Mouse (Mus musculus) layer of hippocampus, postnatal 10 days (tissue): ENCODE data around the gene Rnf123. TPM values are rescaled to one million over a fixed set of nuclear protein-coding genes. Genes with fewer than 3 reads are reported as not detected.

Experiments
- DNase-seq, 2 experiments: peaks; one replicate each; pipeline ENCODE4 v3.0.0; 2021; ENCODE audit warnings: low spot score in 2 of 2
- long read RNA-seq: library from polyadenylated mRNA; stranded (forward); transcript quantifications from one replicate; pipeline ENCODE4 v2.0.0, GENCODE M21; 2023
- total RNA-seq, 2 experiments: library from RNA; stranded (reverse); gene quantifications; 2 replicates each; pipeline ENCODE4 v1.2.3; 2021

The Rnf123 gene
- 10 to 100 TPM; 82.4 to 90.0 TPM for total RNA-seq
- long read RNA-seq, full-length matches to known transcripts: 11 of 34 reads
- long read RNA-seq, partial matches to known transcripts: 10 of 34 reads
- long read RNA-seq, other reads (novel, unspliced or antisense): 13 of 34 reads

- DNase-seq: no peak
Measured at GRCm38 (mm10) chr9:108082988-108083431, at the start of gene Rnf123. Rnf123 (minus strand) TSS chr9:108083346.

GRCm38 (mm10) chr9:108132373-108132772 lies 49.2 kb upstream of the Rnf123 start:
- DNase-seq: no peak

- no peak for DNase-seq
Measured at GRCm38 (mm10) chr9:108131502-108131901, 48.4 kb upstream of the Rnf123 start.

- DNase-seq: no peak
Measured at GRCm38 (mm10) chr9:108129042-108129948, 46.1 kb upstream of the Rnf123 start.

GRCm38 (mm10) chr9:108128248-108128647 lies 45.1 kb upstream of the Rnf123 start:
- DNase-seq: no peak

- no peak for DNase-seq
Measured at GRCm38 (mm10) chr9:108126436-108127180, 43.5 kb upstream of the Rnf123 start.

GRCm38 (mm10) chr9:108125731-108126130 lies 42.6 kb upstream of the Rnf123 start:
- DNase-seq: no peak

GRCm38 (mm10) chr9:108123916-108124315 lies 40.8 kb upstream of the Rnf123 start:
- no peak for DNase-seq

GRCm38 (mm10) chr9:108121170-108121969 lies 38.2 kb upstream of the Rnf123 start:
- DNase-seq: no peak

- DNase-seq: no peak
Measured at GRCm38 (mm10) chr9:108120671-108121070, 37.5 kb upstream of the Rnf123 start.

- DNase-seq: no peak
Measured at GRCm38 (mm10) chr9:108119891-108120411, 36.8 kb upstream of the Rnf123 start.

- peak in 1 of 2 experiments; percentile 15 for DNase-seq
Measured at GRCm38 (mm10) chr9:108117143-108117542, 34.0 kb upstream of the Rnf123 start.

GRCm38 (mm10) chr9:108115290-108116077 lies 32.3 kb upstream of the Rnf123 start:
- no peak for DNase-seq

GRCm38 (mm10) chr9:108112719-108113340 lies 29.7 kb upstream of the Rnf123 start:
- DNase-seq: no peak

- peak in 1 of 2 experiments; percentile 15 for DNase-seq
Measured at GRCm38 (mm10) chr9:108111593-108112121, 28.5 kb upstream of the Rnf123 start.

- peak in 1 of 2 experiments; percentile 29 for DNase-seq
Measured at GRCm38 (mm10) chr9:108111101-108111592, 28.0 kb upstream of the Rnf123 start.

- no peak for DNase-seq
Measured at GRCm38 (mm10) chr9:108110160-108110559, 27.0 kb upstream of the Rnf123 start.

- DNase-seq: no peak
Measured at GRCm38 (mm10) chr9:108107867-108108266, 24.7 kb upstream of the Rnf123 start.

GRCm38 (mm10) chr9:108106090-108106489 lies 22.9 kb upstream of the Rnf123 start:
- no peak for DNase-seq
